Mouse (Mus musculus): Measurements from ENCODE around the gene Kcnq1. TPM values are rescaled to one million over a fixed set of nuclear protein-coding genes. Genes with fewer than 3 reads are reported as not detected.

Kcnq1 gene
- total RNA-seq, 1 experiment: 0.22 TPM

GRCm38 (mm10) chr7:143111719-143112118 is 5.6 kb downstream of the Kcnq1 start:
- Histone ChIP-seq H3K36me3 (ENCODE audit: control insufficient read depth, insufficient read depth, low read length, poor library complexity, severe bottlenecking) (no peaks in the 10 kb centered on the region), H3K4me3 (ENCODE audit: insufficient read depth in 1 of 2, low read depth in 1 of 2, low read length in 2 of 2, poor library complexity in 1 of 2, severe bottlenecking in 1 of 2) (no peak overlapping the region), H3K9me3 (ENCODE audit: control insufficient read depth, insufficient read depth, low read depth, low read length) (no peaks in the 10 kb centered on the region), H3K9ac (ENCODE audit: insufficient read depth, low read depth, low read length, poor library complexity, severe bottlenecking) (no peak overlapping the region), H3K4me1 (ENCODE audit: control insufficient read depth in 2 of 2, insufficient read depth in 2 of 2, low read length in 2 of 2, poor library complexity in 1 of 2) (no peaks in the 10 kb centered on the region; a peak in 1 of 4 replicates), H3K27ac (ENCODE audit: insufficient read depth, low read depth, low read length, poor library complexity, severe bottlenecking) (no peak overlapping the region)
- no peak for DNase-seq (ENCODE audit: low read depth, low spot score)
- TF ChIP-seq MAFK (IDR thresholded peaks at IDR 0.05; ENCODE audit: insufficient read depth, low read depth, low read length) (no peak), HCFC1 (IDR thresholded peaks at IDR 0.05; ENCODE audit: borderline replicate concordance, insufficient read depth, low read length) (no peak), ZC3H11A (IDR thresholded peaks at IDR 0.05; ENCODE audit: borderline replicate concordance, low read depth, low read length) (no peak), ZNF384 (IDR thresholded peaks at IDR 0.05; ENCODE audit: low read depth, low read length) (no peak), CHD2 (IDR thresholded peaks at IDR 0.05; ENCODE audit: low read depth, low read length) (no peak)
- in situ Hi-C loops (cut with MboI; ENCODE audit: low sequenced_read_pairs in 2 of 2, unreplicated experiment in 2 of 2): no loop called here

- in situ Hi-C loops (cut with MboI; ENCODE audit: low sequenced_read_pairs in 2 of 2, unreplicated experiment in 2 of 2): no loop called here
- Histone ChIP-seq H3K9ac (ENCODE audit: insufficient read depth, low read depth, low read length, poor library complexity, severe bottlenecking) (no peak overlapping the region), H3K36me3 (ENCODE audit: control insufficient read depth, insufficient read depth, low read length, poor library complexity, severe bottlenecking) (no peaks in the 10 kb centered on the region), H3K27ac (ENCODE audit: insufficient read depth, low read depth, low read length, poor library complexity, severe bottlenecking) (no peak overlapping the region), H3K9me3 (ENCODE audit: control insufficient read depth, insufficient read depth, low read depth, low read length) (no peaks in the 10 kb centered on the region), H3K4me1 (ENCODE audit: control insufficient read depth in 2 of 2, insufficient read depth in 2 of 2, low read length in 2 of 2, poor library complexity in 1 of 2) (peaks cover 0 to 2% of the 10 kb centered on the region in 2 experiments; a peak in 2 of 4 replicates), H3K4me3 (ENCODE audit: insufficient read depth in 1 of 2, low read depth in 1 of 2, low read length in 2 of 2, poor library complexity in 1 of 2, severe bottlenecking in 1 of 2) (no peak overlapping the region)
- DNase-seq (ENCODE audit: low read depth, low spot score): no peak
- TF ChIP-seq HCFC1 (IDR thresholded peaks at IDR 0.05; ENCODE audit: borderline replicate concordance, insufficient read depth, low read length) (no peak), MAFK (IDR thresholded peaks at IDR 0.05; ENCODE audit: insufficient read depth, low read depth, low read length) (no peak)
These were observed 6.2 kb downstream of the Kcnq1 start for GRCm38 (mm10) chr7:143112395-143112794.

GRCm38 (mm10) chr7:143114773-143115172 is 8.6 kb downstream of the Kcnq1 start:
- H3K9me3 ChIP-seq (ENCODE audit: control insufficient read depth, insufficient read depth, low read depth, low read length): no peaks in the 10 kb centered on the region
- in situ Hi-C loops (cut with MboI; ENCODE audit: low sequenced_read_pairs in 2 of 2, unreplicated experiment in 2 of 2): no loop called here
- H3K4me3 ChIP-seq (ENCODE audit: insufficient read depth in 1 of 2, low read depth in 1 of 2, low read length in 2 of 2, poor library complexity in 1 of 2, severe bottlenecking in 1 of 2): no peak overlapping the region
- peaks cover 2 to 16% of the 10 kb centered on the region in 2 experiments; a peak in 3 of 4 replicates for H3K4me1 ChIP-seq (ENCODE audit: control insufficient read depth in 2 of 2, insufficient read depth in 2 of 2, low read length in 2 of 2, poor library complexity in 1 of 2)
- peak; percentile 82; the same call in 1 of the 2 replicates for TF ChIP-seq ZC3H11A (IDR thresholded peaks at IDR 0.05; ENCODE audit: borderline replicate concordance, low read depth, low read length)
- TF ChIP-seq MAFK (IDR thresholded peaks at IDR 0.05; ENCODE audit: insufficient read depth, low read depth, low read length): no peak
- TF ChIP-seq ZNF384 (IDR thresholded peaks at IDR 0.05; ENCODE audit: low read depth, low read length): no peak
- H3K9ac ChIP-seq (ENCODE audit: insufficient read depth, low read depth, low read length, poor library complexity, severe bottlenecking): no peak overlapping the region
- no peaks in the 10 kb centered on the region for H3K36me3 ChIP-seq (ENCODE audit: control insufficient read depth, insufficient read depth, low read length, poor library complexity, severe bottlenecking)
- DNase-seq (ENCODE audit: low read depth, low spot score): no peak
- no peak overlapping the region for H3K27ac ChIP-seq (ENCODE audit: insufficient read depth, low read depth, low read length, poor library complexity, severe bottlenecking)

GRCm38 (mm10) chr7:143116521-143116920 is 10.4 kb downstream of the Kcnq1 start:
- Histone ChIP-seq H3K36me3 (ENCODE audit: control insufficient read depth, insufficient read depth, low read length, poor library complexity, severe bottlenecking) (no peaks in the 10 kb centered on the region), H3K4me1 (ENCODE audit: control insufficient read depth in 2 of 2, insufficient read depth in 2 of 2, low read length in 2 of 2, poor library complexity in 1 of 2) (peaks cover 16 to 30% of the 10 kb centered on the region in 2 experiments), H3K27ac (ENCODE audit: insufficient read depth, low read depth, low read length, poor library complexity, severe bottlenecking) (no peak overlapping the region), H3K9me3 (ENCODE audit: control insufficient read depth, insufficient read depth, low read depth, low read length) (no peaks in the 10 kb centered on the region), H3K4me3 (ENCODE audit: insufficient read depth in 1 of 2, low read depth in 1 of 2, low read length in 2 of 2, poor library complexity in 1 of 2, severe bottlenecking in 1 of 2) (no peak overlapping the region), H3K9ac (ENCODE audit: insufficient read depth, low read depth, low read length, poor library complexity, severe bottlenecking) (no peak overlapping the region)
- no peak for DNase-seq (ENCODE audit: low read depth, low spot score)
- in situ Hi-C loops (cut with MboI; ENCODE audit: low sequenced_read_pairs in 2 of 2, unreplicated experiment in 2 of 2): no loop called here
- TF ChIP-seq ZNF384 (IDR thresholded peaks at IDR 0.05; ENCODE audit: low read depth, low read length) (no peak), MAFK (IDR thresholded peaks at IDR 0.05; ENCODE audit: insufficient read depth, low read depth, low read length) (no peak), HCFC1 (IDR thresholded peaks at IDR 0.05; ENCODE audit: borderline replicate concordance, insufficient read depth, low read length) (no peak), CHD2 (IDR thresholded peaks at IDR 0.05; ENCODE audit: low read depth, low read length) (no peak), ZC3H11A (IDR thresholded peaks at IDR 0.05; ENCODE audit: borderline replicate concordance, low read depth, low read length) (no peak)

- Histone ChIP-seq H3K9ac (ENCODE audit: insufficient read depth, low read depth, low read length, poor library complexity, severe bottlenecking) (peak overlapping the region; percentile 56; the same call in 1 of the 2 replicates), H3K9me3 (ENCODE audit: control insufficient read depth, insufficient read depth, low read depth, low read length) (no peaks in the 10 kb centered on the region), H3K27ac (ENCODE audit: insufficient read depth, low read depth, low read length, poor library complexity, severe bottlenecking) (peak overlapping the region; percentile 89), H3K4me3 (ENCODE audit: insufficient read depth in 1 of 2, low read depth in 1 of 2, low read length in 2 of 2, poor library complexity in 1 of 2, severe bottlenecking in 1 of 2) (no peak overlapping the region), H3K36me3 (ENCODE audit: control insufficient read depth, insufficient read depth, low read length, poor library complexity, severe bottlenecking) (no peaks in the 10 kb centered on the region), H3K4me1 (ENCODE audit: control insufficient read depth in 2 of 2, insufficient read depth in 2 of 2, low read length in 2 of 2, poor library complexity in 1 of 2) (peaks cover 32 to 54% of the 10 kb centered on the region in 2 experiments)
- TF ChIP-seq ZC3H11A (IDR thresholded peaks at IDR 0.05; ENCODE audit: borderline replicate concordance, low read depth, low read length) (no peak), ZNF384 (IDR thresholded peaks at IDR 0.05; ENCODE audit: low read depth, low read length) (no peak), HCFC1 (IDR thresholded peaks at IDR 0.05; ENCODE audit: borderline replicate concordance, insufficient read depth, low read length) (no peak), MAFK (IDR thresholded peaks at IDR 0.05; ENCODE audit: insufficient read depth, low read depth, low read length) (no peak), CHD2 (IDR thresholded peaks at IDR 0.05; ENCODE audit: low read depth, low read length) (no peak)
- in situ Hi-C loops (cut with MboI; ENCODE audit: low sequenced_read_pairs in 2 of 2, unreplicated experiment in 2 of 2): no loop called here
- DNase-seq (ENCODE audit: low read depth, low spot score): no peak
These were observed 13.2 kb downstream of the Kcnq1 start for GRCm38 (mm10) chr7:143119407-143119806.

All from ES-E14 (cell line).